Comparison of ENCODE assay signal across 19 mouse cellular contexts in genomic region chr1:177015917-177016316, GRCm38 (mm10).
DNase-seq lines count a peak whose midpoint lies in the region; ATAC-seq and TF ChIP-seq lines count a peak whose summit lies in the region.
"Had no signal": no experiment of that assay in that cellular context is flagged by ENCODE, and none has a peak within 500 bp of the region (broad histone marks: within the 10 kb centered on the region; RNA-seq: fewer than 3 reads in every experiment).

No protein-coding gene starts in this region.

- H3K36me3 ChIP-seq in forebrain, embryonic 11.5 days (ENCODE audit: control insufficient read depth, insufficient read depth, low read length): no peaks in the 10 kb centered on the region
- H3K36me3 ChIP-seq in forebrain, embryonic 10.5 days (replicated peaks): peaks cover 6% of the 10 kb centered on the region
- no peaks in the 10 kb centered on the region for H3K36me3 ChIP-seq in midbrain, embryonic 12.5 days
- peaks cover 4% of the 10 kb centered on the region; the same call in 1 of the 2 replicates for H3K36me3 ChIP-seq in midbrain, embryonic 14.5 days (ENCODE audit: control insufficient read depth, insufficient read depth, low read length)
- peaks cover 3% of the 10 kb centered on the region; the same call in 1 of the 2 replicates for H3K36me3 ChIP-seq in forebrain, embryonic 13.5 days (ENCODE audit: poor library complexity, severe bottlenecking)
- H3K36me3 ChIP-seq in limb, embryonic 14.5 days (ENCODE audit: control insufficient read depth, insufficient read depth, low read length): no peaks in the 10 kb centered on the region
- H3K36me3 ChIP-seq: embryonic facial prominence, embryonic 12.5 days had no signal

- no peak overlapping the region for H3K9ac ChIP-seq in forebrain, embryonic 11.5 days (ENCODE audit: low read length)
- no peak overlapping the region for H3K9ac ChIP-seq in midbrain, embryonic 12.5 days (replicated peaks)
- no peak overlapping the region for H3K9ac ChIP-seq in midbrain, embryonic 14.5 days (replicated peaks; ENCODE audit: low read length)
- no peak overlapping the region for H3K9ac ChIP-seq in forebrain, embryonic 13.5 days
- no peak overlapping the region for H3K9ac ChIP-seq in limb, embryonic 14.5 days (ENCODE audit: low read depth, low read length, severe bottlenecking)
- H3K9ac ChIP-seq: embryonic facial prominence, embryonic 12.5 days had no signal

- WGBS in forebrain, embryonic 11.5 days: 58% methylated on average over 3 of the region's 3 CpGs
- 69% methylated on average over 3 of the region's 3 CpGs for WGBS in forebrain, embryonic 10.5 days
- 37% methylated on average over 3 of the region's 3 CpGs for WGBS in midbrain, embryonic 12.5 days
- 28% methylated on average over 3 of the region's 3 CpGs for WGBS in midbrain, embryonic 14.5 days
- WGBS in forebrain, embryonic 13.5 days: 41% methylated on average over 3 of the region's 3 CpGs
- 50% methylated on average over 3 of the region's 3 CpGs for WGBS in limb, embryonic 14.5 days

- no peak overlapping the region for H3K4me3 ChIP-seq in forebrain, embryonic 11.5 days (ENCODE audit: low read depth, low read length)
- H3K4me3 ChIP-seq in forebrain, embryonic 10.5 days: no peak overlapping the region
- no peak overlapping the region for H3K4me3 ChIP-seq in midbrain, embryonic 12.5 days
- no peak overlapping the region for H3K4me3 ChIP-seq in midbrain, embryonic 14.5 days (replicated peaks; ENCODE audit: low read depth, low read length)
- no peak overlapping the region for H3K4me3 ChIP-seq in forebrain, embryonic 13.5 days
- no peak overlapping the region for H3K4me3 ChIP-seq in limb, embryonic 14.5 days (replicated peaks; ENCODE audit: low read length)
- H3K4me3 ChIP-seq: embryonic facial prominence, embryonic 12.5 days; erythroblast, embryonic 14.5 days had no signal

- no peak for ATAC-seq in forebrain, embryonic 11.5 days (replicated peaks; ENCODE audit: low FRiP score)
- no peak for ATAC-seq in midbrain, embryonic 12.5 days (ENCODE audit: low FRiP score, low read depth)
- no peak for ATAC-seq in midbrain, embryonic 14.5 days (ENCODE audit: low FRiP score, low TSS enrichment)
- ATAC-seq in forebrain, embryonic 13.5 days: 0 out of 2 replicates have a peak, but pooled peaks have one; percentile 26
- ATAC-seq in limb, embryonic 14.5 days (ENCODE audit: low FRiP score, low read depth): no peak

- no peak for TF ChIP-seq POLR2A in limb, embryonic 14.5 days (IDR thresholded peaks at IDR 0.05; ENCODE audit: borderline replicate concordance, extremely low read depth, insufficient read depth, insufficient read length)

- no peaks in the 10 kb centered on the region for H3K27me3 ChIP-seq in forebrain, embryonic 11.5 days (ENCODE audit: control insufficient read depth, insufficient read depth, low read length)
- no peaks in the 10 kb centered on the region for H3K27me3 ChIP-seq in forebrain, embryonic 10.5 days (ENCODE audit: poor library complexity, severe bottlenecking)
- no peaks in the 10 kb centered on the region for H3K27me3 ChIP-seq in midbrain, embryonic 12.5 days
- no peaks in the 10 kb centered on the region for H3K27me3 ChIP-seq in midbrain, embryonic 14.5 days (ENCODE audit: control insufficient read depth, insufficient read depth, low read length)
- no peaks in the 10 kb centered on the region for H3K27me3 ChIP-seq in forebrain, embryonic 13.5 days
- no peaks in the 10 kb centered on the region for H3K27me3 ChIP-seq in limb, embryonic 14.5 days (ENCODE audit: control insufficient read depth, insufficient read depth, low read length)
- H3K27me3 ChIP-seq: embryonic facial prominence, embryonic 12.5 days had no signal

- no peaks in the 10 kb centered on the region for H3K9me3 ChIP-seq in forebrain, embryonic 11.5 days (ENCODE audit: control insufficient read depth, low read length)
- no peaks in the 10 kb centered on the region for H3K9me3 ChIP-seq in forebrain, embryonic 10.5 days
- H3K9me3 ChIP-seq in midbrain, embryonic 12.5 days: no peaks in the 10 kb centered on the region
- no peaks in the 10 kb centered on the region for H3K9me3 ChIP-seq in midbrain, embryonic 14.5 days (ENCODE audit: control insufficient read depth, low read length)
- H3K9me3 ChIP-seq in forebrain, embryonic 13.5 days (replicated peaks): no peaks in the 10 kb centered on the region
- no peaks in the 10 kb centered on the region for H3K9me3 ChIP-seq in limb, embryonic 14.5 days (ENCODE audit: control insufficient read depth, low read length)
- H3K9me3 ChIP-seq: embryonic facial prominence, embryonic 12.5 days had no signal

- no peaks in the 10 kb centered on the region; the same call in 1 of the 2 replicates for H3K4me1 ChIP-seq in forebrain, embryonic 11.5 days (replicated peaks; ENCODE audit: control insufficient read depth, insufficient read depth, low read length)
- H3K4me1 ChIP-seq in forebrain, embryonic 10.5 days: peaks cover 67% of the 10 kb centered on the region
- peaks cover 37% of the 10 kb centered on the region for H3K4me1 ChIP-seq in midbrain, embryonic 12.5 days
- H3K4me1 ChIP-seq in midbrain, embryonic 14.5 days (ENCODE audit: control insufficient read depth, insufficient read depth, low read length): peaks cover 25% of the 10 kb centered on the region
- peaks cover 45% of the 10 kb centered on the region for H3K4me1 ChIP-seq in forebrain, embryonic 13.5 days
- 0 out of 2 replicates have a peak, but pooled peaks cover 2% of the 10 kb centered on the region for H3K4me1 ChIP-seq in limb, embryonic 14.5 days (ENCODE audit: control insufficient read depth, insufficient read depth, low read length)

- no peak overlapping the region for H3K4me2 ChIP-seq in forebrain, embryonic 11.5 days (ENCODE audit: low read depth, low read length, severe bottlenecking)
- no peak overlapping the region for H3K4me2 ChIP-seq in midbrain, embryonic 12.5 days (replicated peaks)
- no peak overlapping the region for H3K4me2 ChIP-seq in midbrain, embryonic 14.5 days (ENCODE audit: low read length)
- no peak overlapping the region for H3K4me2 ChIP-seq in forebrain, embryonic 13.5 days
- no peak overlapping the region for H3K4me2 ChIP-seq in limb, embryonic 14.5 days (replicated peaks; ENCODE audit: low read depth, low read length, severe bottlenecking)
- H3K4me2 ChIP-seq: embryonic facial prominence, embryonic 12.5 days; liver, embryonic 11.5 days had no signal

- H3K27ac ChIP-seq in forebrain, embryonic 11.5 days (ENCODE audit: low read depth, low read length): no peak overlapping the region
- H3K27ac ChIP-seq in forebrain, embryonic 10.5 days: no peak overlapping the region
- 0 out of 2 replicates have a peak overlapping the region, but pooled peaks have one; percentile 42 for H3K27ac ChIP-seq in midbrain, embryonic 12.5 days (replicated peaks)
- no peak overlapping the region for H3K27ac ChIP-seq in midbrain, embryonic 14.5 days (replicated peaks; ENCODE audit: low read depth, low read length)
- H3K27ac ChIP-seq in forebrain, embryonic 13.5 days: no peak overlapping the region; the same call in 1 of the 2 replicates
- no peak overlapping the region for H3K27ac ChIP-seq in limb, embryonic 14.5 days (replicated peaks; ENCODE audit: low read depth, low read length)

- DNase-seq in forebrain, embryonic 11.5 days (ENCODE audit: low spot score): peak; percentile 37
- no peak for DNase-seq in forebrain, embryonic 10.5 days (ENCODE audit: extremely low spot score, low spot score)
- no peak for DNase-seq in midbrain, embryonic 14.5 days
- DNase-seq in limb, embryonic 14.5 days (ENCODE audit: low spot score): peak; percentile 31
- DNase-seq in adrenal gland, postnatal 36 days: no peak
- no peak for DNase-seq in urinary bladder, postnatal 25 days (ENCODE audit: low spot score)
- DNase-seq: cerebellum, adult 9-10 months; gastrocnemius, postnatal 10 days; heart, postnatal 36 days; kidney, adult 2 months; kidney, postnatal 10 days; lung, adult 18-20 months; right cerebral cortex, adult 18-20 months; thymus, postnatal 4 days had no signal

Comparison
In these comparisons a context has a peak if more than half of its experiments do, and no peak if none do; other contexts are left out.
1. DNase-seq: peak in forebrain, embryonic 11.5 days (single experiment) and limb, embryonic 14.5 days (single experiment); none in forebrain, embryonic 10.5 days (single experiment), midbrain, embryonic 14.5 days (single experiment), adrenal gland, postnatal 36 days (0 of 2) and urinary bladder, postnatal 25 days (single experiment).